Mouse (Mus musculus): ENCODE measurements around the gene Hap1. TPM values are rescaled to one million over a fixed set of nuclear protein-coding genes. Genes with fewer than 3 reads are reported as not detected.
A peak's percentile ranks its signal among the peaks of the same experiment; 100 is the strongest.
"Not testable (repeated sequence)": the region's sequence is repeated elsewhere in the genome, so short reads cannot be mapped to it uniquely, and the experiment has no call there.

Hap1 gene
- polyA plus RNA-seq, 1 experiment from 2014 or later, result 6.3 TPM

DNA sequence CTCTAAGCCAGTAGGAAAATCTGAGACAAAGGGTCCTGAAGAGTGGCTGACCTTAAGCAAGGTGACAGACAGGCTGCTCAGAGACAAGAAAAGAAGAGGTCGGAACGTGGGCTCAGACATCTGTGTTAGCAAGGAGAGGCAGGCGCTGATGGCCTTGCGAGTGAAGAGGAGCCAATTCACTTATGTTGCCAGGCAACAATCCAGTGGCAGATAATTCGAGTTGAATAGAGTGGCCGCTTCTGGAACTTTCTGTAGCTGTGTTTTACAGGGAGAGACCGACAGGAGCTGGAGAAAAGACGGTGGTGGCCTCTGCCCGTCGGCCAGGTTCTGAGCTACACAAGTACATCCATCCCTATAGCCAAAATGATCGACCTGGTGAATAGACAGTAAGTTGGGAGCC, 28.6 kb downstream of the Hap1 start:
- 83% methylated on average over 11 of the region's 11 CpGs for WGBS
- no peaks in the 10 kb centered on the region for H3K27me3 ChIP-seq (ENCODE audit: control insufficient read depth, insufficient read depth, low read length)
- H3K27ac ChIP-seq (ENCODE audit: low read depth, low read length), result no peak overlapping the region
- H3K4me2 ChIP-seq (replicated peaks; ENCODE audit: low read depth, low read length), result no peak overlapping the region
- peaks cover 4% of the 10 kb centered on the region for H3K36me3 ChIP-seq (ENCODE audit: control insufficient read depth, insufficient read depth, low read length)
- no peaks in the 10 kb centered on the region for H3K9me3 ChIP-seq (ENCODE audit: control insufficient read depth, low read length)
- no peak overlapping the region for H3K4me3 ChIP-seq (ENCODE audit: low read length)
- no peak for ATAC-seq (ENCODE audit: low FRiP score, low TSS enrichment)
- no peaks in the 10 kb centered on the region for H3K4me1 ChIP-seq (ENCODE audit: control insufficient read depth, insufficient read depth, low read length)
- no peak overlapping the region for H3K9ac ChIP-seq (ENCODE audit: low read depth, low read length)

DNA sequence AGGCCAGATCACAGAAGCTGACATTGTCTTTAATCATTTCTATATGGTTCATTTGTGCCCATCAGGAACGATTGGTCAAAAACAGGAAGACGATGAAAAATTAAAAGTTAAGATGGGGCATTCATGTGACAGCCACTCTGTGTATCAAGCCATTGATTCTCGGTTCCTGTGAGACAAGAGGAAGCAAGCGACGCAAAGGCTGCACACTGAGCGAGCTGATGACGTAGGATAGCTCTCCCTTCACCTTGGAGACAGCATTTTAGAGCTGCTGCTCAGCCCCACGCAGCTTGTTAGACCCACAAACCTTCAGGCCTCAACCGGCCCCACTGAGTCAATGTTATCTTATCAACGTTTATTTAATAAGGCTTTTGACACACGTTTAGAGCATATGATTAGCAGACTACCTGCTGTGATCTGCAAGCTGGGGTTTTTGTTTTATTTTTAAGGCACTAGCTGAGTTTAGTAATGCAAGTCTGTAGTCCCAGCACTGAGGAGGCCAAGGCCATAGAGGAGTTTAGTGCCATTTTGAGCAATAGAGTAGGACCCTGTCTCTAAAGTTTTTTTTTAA, 30.8 kb downstream of the Hap1 start:
- no peak overlapping the region for H3K27ac ChIP-seq (ENCODE audit: low read depth, low read length)
- ATAC-seq (ENCODE audit: low FRiP score, low TSS enrichment), result no peak

DNA sequence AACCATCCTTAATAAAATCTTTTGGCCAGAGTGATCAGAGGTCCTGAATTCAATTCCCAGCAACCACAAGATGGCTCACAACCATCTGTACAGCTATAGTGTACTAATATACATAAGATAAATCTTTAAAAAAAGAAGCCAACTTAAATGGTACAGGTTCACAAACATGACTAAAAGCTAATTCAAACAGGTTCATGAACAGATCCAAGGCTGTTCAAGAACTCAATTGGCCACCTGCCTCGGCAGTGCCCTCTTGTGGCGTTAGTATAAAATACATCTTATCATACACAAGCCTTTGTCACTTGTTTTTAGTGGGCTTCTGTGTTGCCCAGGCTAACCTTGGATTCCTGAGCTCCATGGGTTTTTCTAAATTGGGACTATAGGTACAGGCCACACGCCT, 32.4 kb downstream of the Hap1 start:
- ATAC-seq (ENCODE audit: low FRiP score, low TSS enrichment), result no peak
- H3K4me2 ChIP-seq (replicated peaks; ENCODE audit: low read depth, low read length), result no peak overlapping the region
- no peaks in the 10 kb centered on the region; the same call in 1 of the 2 replicates for H3K4me1 ChIP-seq (ENCODE audit: control insufficient read depth, insufficient read depth, low read length)
- 21% methylated on average over 3 of the region's 3 CpGs for WGBS
- no peak overlapping the region for H3K27ac ChIP-seq (ENCODE audit: low read depth, low read length)
- H3K9ac ChIP-seq (ENCODE audit: low read depth, low read length), result no peak overlapping the region
- no peak overlapping the region for H3K4me3 ChIP-seq (ENCODE audit: low read length)
- H3K9me3 ChIP-seq (ENCODE audit: control insufficient read depth, low read length), result no peaks in the 10 kb centered on the region
- peaks cover 18% of the 10 kb centered on the region for H3K36me3 ChIP-seq (ENCODE audit: control insufficient read depth, insufficient read depth, low read length)
- no peaks in the 10 kb centered on the region for H3K27me3 ChIP-seq (ENCODE audit: control insufficient read depth, insufficient read depth, low read length)

More for the DNA sequence above, 30.8 kb downstream of the Hap1 start:
- no peaks in the 10 kb centered on the region for H3K9me3 ChIP-seq (ENCODE audit: control insufficient read depth, low read length)
- H3K4me3 ChIP-seq (ENCODE audit: low read length), result no peak overlapping the region
- WGBS, result 86% methylated on average over 11 of the region's 11 CpGs
- H3K9ac ChIP-seq (ENCODE audit: low read depth, low read length), result no peak overlapping the region
- H3K36me3 ChIP-seq (ENCODE audit: control insufficient read depth, insufficient read depth, low read length), result peaks cover 18% of the 10 kb centered on the region
- H3K4me2 ChIP-seq (replicated peaks; ENCODE audit: low read depth, low read length), result no peak overlapping the region
- no peaks in the 10 kb centered on the region; the same call in 1 of the 2 replicates for H3K4me1 ChIP-seq (ENCODE audit: control insufficient read depth, insufficient read depth, low read length)
- H3K27me3 ChIP-seq (ENCODE audit: control insufficient read depth, insufficient read depth, low read length), result no peaks in the 10 kb centered on the region

DNA sequence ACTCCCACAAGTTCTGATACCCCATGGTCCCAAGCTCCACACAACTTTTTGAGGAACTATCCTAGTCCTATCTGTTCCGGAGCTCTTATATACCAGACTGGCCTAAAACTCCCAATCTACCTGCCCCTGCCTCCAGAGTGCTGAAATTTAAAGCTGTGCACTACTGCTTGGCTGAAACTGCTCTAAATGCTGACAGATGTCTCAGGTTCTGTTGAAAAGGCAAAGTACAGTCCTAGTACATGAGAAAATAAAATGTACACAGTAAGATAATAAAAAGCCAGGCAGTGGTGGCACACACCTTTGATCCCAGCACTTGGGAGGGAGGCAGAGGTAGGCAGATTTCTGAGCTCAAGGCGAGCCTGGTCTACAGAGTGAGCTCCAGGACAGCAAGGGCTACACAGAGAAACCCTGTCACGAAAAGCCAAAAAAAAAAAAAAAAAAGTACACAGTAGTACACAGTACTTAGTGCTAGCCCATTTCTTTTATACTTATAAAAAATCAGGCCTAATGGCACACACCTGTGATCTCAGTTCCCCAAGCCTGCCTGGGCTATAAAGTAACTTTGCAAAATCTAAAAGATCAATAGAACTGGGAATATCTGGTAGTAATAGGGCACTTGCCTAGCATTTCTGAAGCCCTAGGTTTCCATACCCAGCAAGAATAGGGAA, 33.2 kb downstream of the Hap1 start:
- H3K4me1 ChIP-seq (ENCODE audit: control insufficient read depth, insufficient read depth, low read length), result no peaks in the 10 kb centered on the region; the same call in 1 of the 2 replicates
- no peaks in the 10 kb centered on the region for H3K27me3 ChIP-seq (ENCODE audit: control insufficient read depth, insufficient read depth, low read length)
- H3K9me3 ChIP-seq (ENCODE audit: control insufficient read depth, low read length), result no peaks in the 10 kb centered on the region
- H3K36me3 ChIP-seq (ENCODE audit: control insufficient read depth, insufficient read depth, low read length), result peaks cover 18% of the 10 kb centered on the region
- no peak overlapping the region for H3K4me3 ChIP-seq (ENCODE audit: low read length)
- no peak overlapping the region for H3K27ac ChIP-seq (ENCODE audit: low read depth, low read length)
- no peak overlapping the region for H3K9ac ChIP-seq (ENCODE audit: low read depth, low read length)
- WGBS, result 66% methylated on average over 3 of the region's 3 CpGs
- no peak for ATAC-seq (ENCODE audit: low FRiP score, low TSS enrichment)
- H3K4me2 ChIP-seq (replicated peaks; ENCODE audit: low read depth, low read length), result no peak overlapping the region

DNA sequence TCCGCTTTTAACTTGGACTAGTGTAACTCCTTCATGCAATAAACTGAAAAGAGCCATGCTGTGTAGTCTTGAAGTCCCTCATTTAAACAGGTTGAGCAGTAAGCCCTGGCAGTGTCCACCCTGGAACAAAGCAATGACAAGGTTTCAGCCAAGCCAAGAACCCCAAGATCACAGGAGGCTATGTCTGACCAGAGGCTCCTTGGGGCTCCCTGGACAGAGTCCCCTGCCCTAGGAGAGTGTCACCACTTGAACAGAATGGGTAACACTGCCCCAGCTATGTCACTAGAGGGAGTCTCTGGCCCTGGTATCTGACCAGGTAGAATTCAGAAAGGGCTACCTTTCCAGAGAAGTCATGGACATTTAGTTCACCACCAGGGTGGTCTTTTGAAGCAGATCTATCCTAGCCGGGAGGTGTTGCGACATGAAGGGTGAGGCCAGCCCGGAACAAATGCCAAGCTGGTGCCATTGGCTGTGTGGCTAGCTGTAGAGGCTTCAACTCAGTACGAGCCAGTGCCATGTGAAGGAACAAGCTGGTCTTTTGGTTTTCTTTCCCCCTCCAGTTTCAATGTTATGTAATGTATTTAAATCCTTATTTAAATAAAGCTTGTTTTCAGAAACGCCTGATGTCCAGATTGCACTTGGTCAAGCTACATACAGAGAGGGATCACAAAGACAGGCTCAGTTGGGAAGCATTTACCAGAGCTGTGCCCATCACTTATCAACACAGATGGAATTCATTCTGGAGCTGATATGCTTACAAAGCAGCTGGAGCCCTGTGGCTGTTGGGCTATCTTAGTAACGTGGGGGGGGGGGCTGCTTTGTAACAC, 34.2 kb downstream of the Hap1 start:
- not testable (repeated sequence) for H3K9ac ChIP-seq (ENCODE audit: low read depth, low read length); H3K4me1 ChIP-seq (ENCODE audit: control insufficient read depth, insufficient read depth, low read length); ATAC-seq (ENCODE audit: low FRiP score, low TSS enrichment); H3K27ac ChIP-seq (ENCODE audit: low read depth, low read length); H3K9me3 ChIP-seq (ENCODE audit: control insufficient read depth, low read length); H3K27me3 ChIP-seq (ENCODE audit: control insufficient read depth, insufficient read depth, low read length); H3K4me3 ChIP-seq (ENCODE audit: low read length); H3K4me2 ChIP-seq (replicated peaks; ENCODE audit: low read depth, low read length)
- WGBS, result 81% methylated on average over 6 of the region's 7 CpGs
- peaks cover 18% of the 10 kb centered on the region for H3K36me3 ChIP-seq (ENCODE audit: control insufficient read depth, insufficient read depth, low read length)

DNA sequence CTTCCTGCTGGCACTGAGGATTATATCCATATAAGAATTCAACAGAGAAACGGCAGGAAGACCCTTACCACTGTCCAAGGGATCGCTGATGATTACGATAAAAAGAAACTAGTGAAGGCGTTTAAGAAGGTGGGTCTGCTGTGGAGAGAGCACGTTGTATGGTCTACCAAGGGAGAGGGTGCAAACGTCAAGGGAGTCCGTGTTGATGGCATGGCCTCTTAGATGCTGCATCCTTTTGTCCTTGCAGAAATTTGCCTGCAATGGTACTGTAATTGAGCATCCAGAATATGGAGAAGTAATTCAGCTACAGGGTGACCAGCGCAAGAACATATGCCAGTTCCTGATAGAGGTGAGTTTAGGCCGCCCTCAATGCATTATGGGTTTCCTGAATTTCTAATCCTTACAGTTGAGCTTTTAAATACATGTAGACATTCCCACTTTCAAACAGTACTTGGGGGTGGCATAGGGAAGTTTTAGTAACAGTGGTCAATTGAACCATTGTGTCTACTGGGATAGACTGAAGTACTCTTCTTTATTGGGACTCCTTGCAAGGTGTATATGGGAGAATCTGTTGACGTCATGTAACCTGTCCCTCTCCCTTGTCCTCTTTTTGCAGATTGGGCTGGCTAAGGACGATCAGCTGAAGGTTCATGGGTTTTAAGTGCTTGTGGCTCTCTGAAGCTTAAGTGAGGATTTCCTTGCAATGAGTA, 35.1 kb downstream of the Hap1 start:
- ATAC-seq (ENCODE audit: low FRiP score, low TSS enrichment); H3K4me1 ChIP-seq (ENCODE audit: control insufficient read depth, insufficient read depth, low read length); H3K27me3 ChIP-seq (ENCODE audit: control insufficient read depth, insufficient read depth, low read length); H3K9me3 ChIP-seq (ENCODE audit: control insufficient read depth, low read length): not testable (repeated sequence)
- Histone ChIP-seq H3K36me3 (ENCODE audit: control insufficient read depth, insufficient read depth, low read length) (peaks cover 18% of the 10 kb centered on the region), H3K9ac (ENCODE audit: low read depth, low read length) (peak overlapping the region; percentile 97), H3K4me2 (replicated peaks; ENCODE audit: low read depth, low read length) (peak overlapping the region; percentile 74), H3K4me3 (ENCODE audit: low read length) (peak overlapping the region; percentile 84), H3K27ac (ENCODE audit: low read depth, low read length) (peak overlapping the region; percentile 98)
- WGBS, result 17% methylated on average over 11 of the region's 11 CpGs

DNA sequence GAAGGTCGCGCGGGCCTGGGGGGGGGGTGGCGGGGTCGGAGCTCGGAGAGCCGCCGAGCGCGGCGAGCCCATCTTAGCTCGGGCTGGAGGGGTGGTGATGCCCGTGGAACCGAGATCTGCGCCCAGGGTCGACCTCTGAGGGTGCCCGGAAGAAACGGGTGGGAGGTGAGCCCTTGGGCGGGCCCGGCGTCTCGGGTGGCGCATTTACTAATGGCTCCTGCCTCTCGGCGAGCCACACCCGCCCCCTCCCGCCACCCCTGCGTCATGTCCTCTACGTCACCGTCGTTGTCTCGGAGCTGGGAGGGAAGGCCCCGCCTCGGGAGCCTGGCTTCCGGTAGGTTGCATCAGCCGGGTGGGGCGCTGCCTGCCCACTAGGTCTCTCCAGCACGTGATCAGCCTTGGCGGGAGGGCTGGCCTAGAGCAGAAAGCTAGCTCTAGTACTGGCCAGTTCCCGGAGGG, 35.7 kb downstream of the Hap1 start:
- Histone ChIP-seq H3K4me2 (replicated peaks; ENCODE audit: low read depth, low read length) (peak overlapping the region; percentile 74), H3K4me3 (ENCODE audit: low read length) (peak overlapping the region; percentile 84), H3K4me1 (ENCODE audit: control insufficient read depth, insufficient read depth, low read length) (no peaks in the 10 kb centered on the region; the same call in 1 of the 2 replicates), H3K36me3 (ENCODE audit: control insufficient read depth, insufficient read depth, low read length) (peaks cover 18% of the 10 kb centered on the region), H3K9me3 (ENCODE audit: control insufficient read depth, low read length) (no peaks in the 10 kb centered on the region), H3K9ac (ENCODE audit: low read depth, low read length) (peak overlapping the region; percentile 97), H3K27me3 (ENCODE audit: control insufficient read depth, insufficient read depth, low read length) (no peaks in the 10 kb centered on the region), H3K27ac (ENCODE audit: low read depth, low read length) (peak overlapping the region; percentile 98)
- peak; percentile 88 for ATAC-seq (ENCODE audit: low FRiP score, low TSS enrichment)
- 0% methylated on average over 31 of the region's 40 CpGs for WGBS

DNA sequence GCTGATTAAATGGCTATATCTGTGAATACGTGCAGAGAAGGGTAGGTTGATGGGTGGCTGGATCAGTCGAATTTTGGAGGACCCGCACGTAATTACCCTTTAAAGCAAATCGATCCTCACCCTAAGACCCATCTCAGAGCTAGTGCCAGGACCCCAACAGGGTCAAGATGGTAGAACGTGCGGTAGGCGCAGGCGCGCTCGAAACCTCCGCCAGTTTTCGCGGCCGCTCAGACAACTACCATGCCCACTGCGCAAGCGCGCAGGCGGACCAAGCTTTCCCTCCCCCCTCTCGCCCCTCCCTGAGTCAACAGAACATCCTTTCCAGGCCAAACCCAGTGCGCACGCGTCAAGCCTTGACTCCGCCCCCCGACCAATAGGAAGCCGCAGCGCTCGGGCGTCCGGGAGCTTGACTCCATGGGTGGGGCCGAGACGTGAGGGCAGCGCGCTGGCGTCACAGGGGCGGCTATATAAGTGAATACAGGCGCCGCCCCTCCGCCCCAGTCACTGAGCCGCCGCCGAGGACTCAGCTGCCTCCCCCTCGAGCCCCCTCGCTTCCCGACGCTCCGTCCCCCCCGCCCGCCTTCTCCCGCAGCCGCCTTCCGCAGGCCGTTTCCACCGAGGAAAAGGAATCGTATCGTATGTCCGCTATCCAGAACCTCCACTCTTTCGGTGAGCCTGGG, 36.3 kb downstream of the Hap1 start, which contains the start of gene Eif1:
Gene Eif1 (plus strand): TSS at position 394 of the 680 bp plus-strand sequence.
- Histone ChIP-seq H3K27ac (ENCODE audit: low read depth, low read length) (peak within 1 kb of the TSS; percentile 98), H3K9ac (ENCODE audit: low read depth, low read length) (peak within 1 kb of the TSS; percentile 97), H3K27me3 (ENCODE audit: control insufficient read depth, insufficient read depth, low read length) (no peaks in the 10 kb centered on the region), H3K4me1 (ENCODE audit: control insufficient read depth, insufficient read depth, low read length) (no peaks in the 10 kb centered on the region; the same call in 1 of the 2 replicates), H3K4me3 (ENCODE audit: low read length) (peak within 1 kb of the TSS; percentile 84), H3K4me2 (replicated peaks; ENCODE audit: low read depth, low read length) (peak within 1 kb of the TSS; percentile 74), H3K9me3 (ENCODE audit: control insufficient read depth, low read length) (no peaks in the 10 kb centered on the region), H3K36me3 (ENCODE audit: control insufficient read depth, insufficient read depth, low read length) (peaks cover 18% of the 10 kb centered on the region)
- WGBS, result under 1% methylated on average over 52 of the region's 58 CpGs
- peak; percentile 91 for ATAC-seq (ENCODE audit: low FRiP score, low TSS enrichment)

All from kidney, embryonic 14.5 days (tissue).